9 mouse cellular contexts compared by ENCODE assay signal in genomic region chr11:5540331-5540730, GRCm38 (mm10). TPM values are rescaled to one million over a fixed set of nuclear protein-coding genes. Genes with fewer than 3 reads are reported as not detected.
DNase-seq lines count a peak whose midpoint lies in the region; ATAC-seq and TF ChIP-seq lines count a peak whose summit lies in the region.
"Had no signal": no experiment of that assay in that cellular context is flagged by ENCODE, and none has a peak within 500 bp of the region (broad histone marks: within the 10 kb centered on the region; RNA-seq: fewer than 3 reads in every experiment).

No protein-coding gene starts in this region.

- peaks cover 15% of the 10 kb centered on the region for H3K4me1 ChIP-seq in kidney, embryonic 16.5 days (ENCODE audit: insufficient read depth, low read length)
- H3K4me1 ChIP-seq in embryonic facial prominence, embryonic 13.5 days, result peaks cover 27% of the 10 kb centered on the region
- peaks cover 13% of the 10 kb centered on the region for H3K4me1 ChIP-seq in intestine, embryonic 15.5 days (replicated peaks)
- H3K4me1 ChIP-seq in midbrain, postnatal 0 days (ENCODE audit: insufficient read depth, low read length), result peaks cover 8% of the 10 kb centered on the region; the same call in 1 of the 2 replicates

- WGBS in kidney, embryonic 16.5 days, result 43% methylated on average over 4 of the region's 4 CpGs
- whole genome bisulfite sequencing in embryonic facial prominence, embryonic 13.5 days, result 39% methylated on average over 4 of the region's 4 CpGs
- WGBS in intestine, embryonic 15.5 days, result 49% methylated on average over 4 of the region's 4 CpGs
- WGBS in midbrain, postnatal 0 days, result 26% methylated on average over 4 of the region's 4 CpGs

- H3K27me3 ChIP-seq in kidney, embryonic 16.5 days (ENCODE audit: insufficient read depth, low read length), result no peaks in the 10 kb centered on the region
- no peaks in the 10 kb centered on the region for H3K27me3 ChIP-seq in embryonic facial prominence, embryonic 13.5 days
- H3K27me3 ChIP-seq in intestine, embryonic 15.5 days (replicated peaks), result no peaks in the 10 kb centered on the region
- no peaks in the 10 kb centered on the region for H3K27me3 ChIP-seq in midbrain, postnatal 0 days (ENCODE audit: insufficient read depth, low read length)

- peak overlapping the region; percentile 93; the same call in 1 of the 2 replicates for H3K9ac ChIP-seq in kidney, embryonic 16.5 days (replicated peaks; ENCODE audit: low read length)
- peak overlapping the region; percentile 94 for H3K9ac ChIP-seq in embryonic facial prominence, embryonic 13.5 days
- 0 out of 2 replicates have a peak overlapping the region, but pooled peaks have one; percentile 15 for H3K9ac ChIP-seq in intestine, embryonic 15.5 days
- no peak overlapping the region for H3K9ac ChIP-seq in midbrain, postnatal 0 days (replicated peaks; ENCODE audit: low read length, poor library complexity, severe bottlenecking)

- H3K4me3 ChIP-seq in kidney, embryonic 16.5 days (ENCODE audit: low read length), result peak overlapping the region; percentile 89
- peak overlapping the region; percentile 93 for H3K4me3 ChIP-seq in embryonic facial prominence, embryonic 13.5 days
- peak overlapping the region; percentile 95 for H3K4me3 ChIP-seq in intestine, embryonic 15.5 days (replicated peaks)
- peak overlapping the region; percentile 98; the same call in 1 of the 2 replicates for H3K4me3 ChIP-seq in midbrain, postnatal 0 days (ENCODE audit: low read depth, low read length)

- H3K27ac ChIP-seq in kidney, embryonic 16.5 days (ENCODE audit: low read length), result no peak overlapping the region
- H3K27ac ChIP-seq in embryonic facial prominence, embryonic 13.5 days, result no peak overlapping the region
- no peak overlapping the region for H3K27ac ChIP-seq in intestine, embryonic 15.5 days
- H3K27ac ChIP-seq in midbrain, postnatal 0 days (ENCODE audit: low read depth, low read length), result no peak overlapping the region

- H3K4me2 ChIP-seq in kidney, embryonic 16.5 days (replicated peaks; ENCODE audit: low read depth, low read length), result peak overlapping the region; percentile 80
- peak overlapping the region; percentile 72 for H3K4me2 ChIP-seq in embryonic facial prominence, embryonic 13.5 days
- peak overlapping the region; percentile 70 for H3K4me2 ChIP-seq in intestine, embryonic 15.5 days (replicated peaks)
- H3K4me2 ChIP-seq in midbrain, postnatal 0 days (ENCODE audit: low read depth, low read length, poor library complexity, severe bottlenecking), result peak overlapping the region; percentile 78

- no peak for TF ChIP-seq CTCF in midbrain, postnatal 0 days (IDR thresholded peaks at IDR 0.05)

- H3K36me3 ChIP-seq in kidney, embryonic 16.5 days (ENCODE audit: insufficient read depth, low read length), result peaks cover 9% of the 10 kb centered on the region
- H3K36me3 ChIP-seq in embryonic facial prominence, embryonic 13.5 days, result peaks cover 16% of the 10 kb centered on the region
- no peaks in the 10 kb centered on the region; the same call in 1 of the 2 replicates for H3K36me3 ChIP-seq in intestine, embryonic 15.5 days
- H3K36me3 ChIP-seq in midbrain, postnatal 0 days (ENCODE audit: insufficient read depth, low read length), result no peaks in the 10 kb centered on the region

- no peaks in the 10 kb centered on the region for H3K9me3 ChIP-seq in kidney, embryonic 16.5 days (ENCODE audit: low read length)
- H3K9me3 ChIP-seq in embryonic facial prominence, embryonic 13.5 days, result no peaks in the 10 kb centered on the region
- H3K9me3 ChIP-seq in intestine, embryonic 15.5 days, result no peaks in the 10 kb centered on the region
- no peaks in the 10 kb centered on the region for H3K9me3 ChIP-seq in midbrain, postnatal 0 days (ENCODE audit: low read length)

- ATAC-seq in kidney, embryonic 16.5 days (ENCODE audit: low FRiP score, low TSS enrichment), result no peak
- no peak for ATAC-seq in embryonic facial prominence, embryonic 13.5 days (ENCODE audit: insufficient number of reproducible peaks, insufficient read depth, low FRiP score, low TSS enrichment, low read depth)
- no peak for ATAC-seq in intestine, embryonic 15.5 days
- ATAC-seq in midbrain, postnatal 0 days (ENCODE audit: low FRiP score), result no peak

- no peak for DNase-seq in kidney, adult 8-10 months
- no peak for DNase-seq in midbrain, postnatal 0 days (ENCODE audit: low spot score)
- no peak for DNase-seq in Muller cell, postnatal 12 days (ENCODE audit: inconsistent ontology term)
- no peak for DNase-seq in cerebellum, adult 9-10 months
- DNase-seq in spleen, adult 12 weeks (ENCODE audit: low spot score), result no peak

RNA-seq across cellular contexts. Expression of gene Ccdc117, which starts 1.7 kb away (rescaled TPM):
- polyA plus RNA-seq in kidney, embryonic 16.5 days (2015; fragmentation: Nextera tagmentation; extraction: Ambion mirVana), result 19.7 and 22.1 TPM in 2 replicates
- 18.7 and 19.2 TPM in 2 replicates for polyA plus RNA-seq in embryonic facial prominence, embryonic 13.5 days (2015; fragmentation: Nextera tagmentation; extraction: Ambion mirVana)
- polyA plus RNA-seq in intestine, embryonic 15.5 days (2015; fragmentation: Nextera tagmentation; extraction: Ambion mirVana), result 15.4 and 17.7 TPM in 2 replicates
- 8.2 and 13.0 TPM in 2 replicates for total RNA-seq in midbrain, postnatal 0 days (2014; rRNA removed)
- polyA plus RNA-seq in midbrain, postnatal 0 days (2015; fragmentation: Nextera tagmentation; extraction: Ambion mirVana), result 4.9 and 6.1 TPM in 2 replicates

RNA-seq across cellular contexts. Expression of gene Xbp1, which starts 19.9 kb away (rescaled TPM):
- polyA plus RNA-seq in kidney, embryonic 16.5 days (2015; fragmentation: Nextera tagmentation; extraction: Ambion mirVana), result 203 and 229 TPM in 2 replicates
- 141 and 151 TPM in 2 replicates for polyA plus RNA-seq in embryonic facial prominence, embryonic 13.5 days (2015; fragmentation: Nextera tagmentation; extraction: Ambion mirVana)
- 237 and 255 TPM in 2 replicates for polyA plus RNA-seq in intestine, embryonic 15.5 days (2015; fragmentation: Nextera tagmentation; extraction: Ambion mirVana)
- 120 and 124 TPM in 2 replicates for total RNA-seq in midbrain, postnatal 0 days (2014; rRNA removed)
- polyA plus RNA-seq in midbrain, postnatal 0 days (2015; fragmentation: Nextera tagmentation; extraction: Ambion mirVana), result 89.5 and 97.4 TPM in 2 replicates

RNA-seq across cellular contexts. Expression of gene Ankrd36, which starts 29.2 kb away (rescaled TPM):
- polyA plus RNA-seq in kidney, embryonic 16.5 days (2015; fragmentation: Nextera tagmentation; extraction: Ambion mirVana), result not detected in 2 replicates
- not detected in 2 replicates for polyA plus RNA-seq in embryonic facial prominence, embryonic 13.5 days (2015; fragmentation: Nextera tagmentation; extraction: Ambion mirVana)
- polyA plus RNA-seq in intestine, embryonic 15.5 days (2015; fragmentation: Nextera tagmentation; extraction: Ambion mirVana), result 0.08 and 0.16 TPM in 2 replicates
- not detected in 2 replicates for total RNA-seq in midbrain, postnatal 0 days (2014; rRNA removed)
- 0.11 TPM in 1 of 2 replicates, not detected in the other for polyA plus RNA-seq in midbrain, postnatal 0 days (2015; fragmentation: Nextera tagmentation; extraction: Ambion mirVana)
- total RNA-seq: left cerebral cortex, postnatal 14 days had no signal
